Mouse (Mus musculus): ENCODE data around the gene Wdr26. TPM values are rescaled to one million over a fixed set of nuclear protein-coding genes. Genes with fewer than 3 reads are reported as not detected.

The Wdr26 gene
- polyA plus RNA-seq, 1 experiment: 19.6 TPM

GRCm38 (mm10) chr1:181211403-181211919, 340 bp downstream of the Wdr26 start:
- H3K27me3 ChIP-seq (ENCODE audit: control insufficient read depth, insufficient read depth, low read length): no peaks in the 10 kb centered on the region
- no peak for TF ChIP-seq CTCF (IDR thresholded peaks at IDR 0.05; ENCODE audit: extremely low read depth, insufficient read length, insufficient replicate concordance, low read depth, low read length)
- TF ChIP-seq POLR2A (IDR thresholded peaks at IDR 0.05; ENCODE audit: low read depth, low read length): no peak
- peaks cover 9% of the 10 kb centered on the region; the same call in 1 of the 2 replicates for H3K4me1 ChIP-seq (ENCODE audit: control insufficient read depth, insufficient read depth, insufficient read length, low read length)
- under 1% methylated on average over 44 of the region's 72 CpGs for WGBS
- no peak overlapping the region for H3K27ac ChIP-seq (ENCODE audit: insufficient read depth, low read depth, low read length)
- peak overlapping the region; percentile 100 for H3K4me3 ChIP-seq (ENCODE audit: low read depth, low read length)
- H3K36me3 ChIP-seq (ENCODE audit: control insufficient read depth, insufficient read depth, low read length): peaks cover 11% of the 10 kb centered on the region

DNA sequence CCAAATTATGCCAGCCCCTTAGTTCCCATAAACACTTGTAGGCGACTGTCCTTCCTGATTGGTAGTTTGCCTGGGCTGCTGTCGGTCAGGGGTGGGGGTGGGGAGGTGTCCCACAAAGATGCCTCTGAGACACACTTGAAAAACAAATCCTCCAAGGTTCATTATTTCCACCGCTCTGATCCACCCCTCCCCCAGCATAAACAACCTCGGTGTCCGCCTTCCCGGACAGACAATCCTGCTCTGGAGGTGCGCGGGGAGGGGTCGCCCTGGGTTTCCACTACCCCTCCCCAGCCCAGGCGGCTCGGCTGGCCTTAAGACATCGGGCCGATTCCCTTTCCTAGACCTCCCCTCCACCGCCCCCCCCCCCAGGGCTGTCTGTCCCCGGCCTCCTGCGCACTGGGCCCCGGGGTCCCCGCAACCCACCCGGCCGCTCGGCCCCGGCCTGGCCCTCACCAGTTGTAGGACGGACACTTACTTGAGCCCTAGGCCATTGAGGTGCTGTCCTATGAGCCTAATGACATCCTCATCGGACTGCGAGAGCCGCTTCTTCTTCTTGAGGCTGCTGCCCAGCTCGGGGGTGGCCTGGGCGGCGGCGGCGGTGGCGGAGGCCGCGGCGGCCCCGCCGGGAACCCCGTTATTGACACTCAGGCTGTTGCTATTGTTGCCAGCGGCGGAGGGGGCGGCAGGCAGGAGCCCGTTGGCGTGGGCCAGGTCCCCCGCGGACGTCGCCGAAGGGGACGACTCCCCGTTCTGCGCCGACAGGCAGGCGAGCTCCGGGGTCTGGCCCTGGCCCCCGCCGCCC, 999 bp downstream of the Wdr26 start:
- peaks cover 11% of the 10 kb centered on the region for H3K36me3 ChIP-seq (ENCODE audit: control insufficient read depth, insufficient read depth, low read length)
- H3K4me1 ChIP-seq (ENCODE audit: control insufficient read depth, insufficient read depth, insufficient read length, low read length): peaks cover 9% of the 10 kb centered on the region; the same call in 1 of the 2 replicates
- peak overlapping the region; percentile 68 for H3K27ac ChIP-seq (ENCODE audit: insufficient read depth, low read depth, low read length)
- no peaks in the 10 kb centered on the region for H3K27me3 ChIP-seq (ENCODE audit: control insufficient read depth, insufficient read depth, low read length)
- H3K4me3 ChIP-seq (ENCODE audit: low read depth, low read length): peak overlapping the region; percentile 100
- TF ChIP-seq POLR2A (IDR thresholded peaks at IDR 0.05; ENCODE audit: low read depth, low read length): no peak
- no peak for TF ChIP-seq CTCF (IDR thresholded peaks at IDR 0.05; ENCODE audit: extremely low read depth, insufficient read length, insufficient replicate concordance, low read depth, low read length)
- WGBS: under 1% methylated on average over 53 of the region's 56 CpGs

GRCm38 (mm10) chr1:181210147-181210546, 1.7 kb downstream of the Wdr26 start:
- peaks cover 9% of the 10 kb centered on the region; the same call in 1 of the 2 replicates for H3K4me1 ChIP-seq (ENCODE audit: control insufficient read depth, insufficient read depth, insufficient read length, low read length)
- no peaks in the 10 kb centered on the region for H3K27me3 ChIP-seq (ENCODE audit: control insufficient read depth, insufficient read depth, low read length)
- 8% methylated on average over 4 of the region's 4 CpGs for WGBS
- peak overlapping the region; percentile 45 for H3K27ac ChIP-seq (ENCODE audit: insufficient read depth, low read depth, low read length)
- H3K36me3 ChIP-seq (ENCODE audit: control insufficient read depth, insufficient read depth, low read length): peaks cover 15% of the 10 kb centered on the region
- H3K4me3 ChIP-seq (ENCODE audit: low read depth, low read length): peak overlapping the region; percentile 100
- TF ChIP-seq POLR2A (IDR thresholded peaks at IDR 0.05; ENCODE audit: low read depth, low read length): no peak

DNA sequence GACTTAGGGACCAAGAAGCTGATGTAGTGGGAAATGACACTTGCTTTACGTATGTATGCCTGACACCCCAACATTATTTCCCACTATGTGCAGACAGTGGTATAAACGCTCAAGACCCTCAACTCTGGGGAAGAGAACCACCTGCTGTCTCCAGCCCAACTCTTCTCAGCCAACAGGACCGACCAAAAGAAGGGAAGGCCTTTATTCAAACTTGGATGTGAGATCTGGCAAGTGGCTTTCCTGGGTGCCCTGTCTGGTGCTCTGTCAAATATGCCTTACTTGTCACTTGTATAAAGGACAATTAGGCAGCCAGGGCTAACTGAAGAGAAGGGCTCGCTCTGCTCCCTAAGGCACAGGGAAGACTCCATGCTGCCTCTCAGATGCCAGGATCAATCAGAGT, 12.4 kb downstream of the Wdr26 start:
- H3K27me3 ChIP-seq (ENCODE audit: control insufficient read depth, insufficient read depth, low read length): no peaks in the 10 kb centered on the region
- H3K4me3 ChIP-seq (ENCODE audit: low read depth, low read length): no peak overlapping the region
- no peaks in the 10 kb centered on the region for H3K4me1 ChIP-seq (ENCODE audit: control insufficient read depth, insufficient read depth, insufficient read length, low read length)
- WGBS: 90% methylated on average over 4 of the region's 4 CpGs
- TF ChIP-seq CTCF (IDR thresholded peaks at IDR 0.05; ENCODE audit: extremely low read depth, insufficient read length, insufficient replicate concordance, low read depth, low read length): no peak
- TF ChIP-seq POLR2A (IDR thresholded peaks at IDR 0.05; ENCODE audit: low read depth, low read length): no peak
- no peak overlapping the region for H3K27ac ChIP-seq (ENCODE audit: insufficient read depth, low read depth, low read length)
- peaks cover 53% of the 10 kb centered on the region for H3K36me3 ChIP-seq (ENCODE audit: control insufficient read depth, insufficient read depth, low read length)

GRCm38 (mm10) chr1:181188925-181189324, 22.9 kb downstream of the Wdr26 start:
- Histone ChIP-seq H3K4me3 (ENCODE audit: low read depth, low read length) (no peak overlapping the region), H3K27ac (ENCODE audit: insufficient read depth, low read depth, low read length) (no peak overlapping the region), H3K36me3 (ENCODE audit: control insufficient read depth, insufficient read depth, low read length) (peaks cover 60% of the 10 kb centered on the region), H3K4me1 (ENCODE audit: control insufficient read depth, insufficient read depth, insufficient read length, low read length) (no peaks in the 10 kb centered on the region), H3K27me3 (ENCODE audit: control insufficient read depth, insufficient read depth, low read length) (no peaks in the 10 kb centered on the region)
- 92% methylated on average over 4 of the region's 4 CpGs for WGBS
- TF ChIP-seq CTCF (IDR thresholded peaks at IDR 0.05; ENCODE audit: extremely low read depth, insufficient read length, insufficient replicate concordance, low read depth, low read length) (no peak), POLR2A (IDR thresholded peaks at IDR 0.05; ENCODE audit: low read depth, low read length) (no peak)

DNA sequence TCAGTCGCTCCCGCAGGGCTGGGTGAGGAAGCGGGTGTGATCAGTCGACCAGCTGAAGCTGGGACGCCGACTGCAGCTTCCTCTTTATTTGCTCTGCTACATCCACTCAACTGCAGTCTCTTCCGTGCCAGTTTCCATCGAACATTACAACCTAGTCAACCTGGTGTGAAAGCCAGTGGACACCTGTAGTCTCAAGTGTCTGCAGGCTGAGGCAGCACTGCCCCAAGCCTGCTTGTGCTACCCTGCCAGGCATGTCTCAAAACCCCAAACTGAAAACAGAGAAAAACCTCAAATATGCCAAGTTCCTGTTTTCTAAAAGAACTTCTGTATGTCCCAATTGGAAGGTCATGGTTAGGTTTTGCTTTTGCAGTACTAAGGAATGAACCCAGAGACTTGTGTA, 41.6 kb downstream of the Wdr26 start:
- Histone ChIP-seq H3K27me3 (ENCODE audit: control insufficient read depth, insufficient read depth, low read length) (no peaks in the 10 kb centered on the region), H3K27ac (ENCODE audit: insufficient read depth, low read depth, low read length) (no peak overlapping the region), H3K4me3 (ENCODE audit: low read depth, low read length) (0 out of 2 replicates have a peak overlapping the region, but pooled peaks have one; percentile 13), H3K36me3 (ENCODE audit: control insufficient read depth, insufficient read depth, low read length) (peaks cover 29% of the 10 kb centered on the region), H3K4me1 (ENCODE audit: control insufficient read depth, insufficient read depth, insufficient read length, low read length) (peaks cover 7% of the 10 kb centered on the region; the same call in 1 of the 2 replicates)
- no peak for TF ChIP-seq CTCF (IDR thresholded peaks at IDR 0.05; ENCODE audit: extremely low read depth, insufficient read length, insufficient replicate concordance, low read depth, low read length)
- no peak for TF ChIP-seq POLR2A (IDR thresholded peaks at IDR 0.05; ENCODE audit: low read depth, low read length)
- 51% methylated on average over 8 of the region's 8 CpGs for WGBS

GRCm38 (mm10) chr1:181168377-181168776, 43.4 kb downstream of the Wdr26 start:
- WGBS: 71% methylated on average over 3 of the region's 3 CpGs
- Histone ChIP-seq H3K27ac (ENCODE audit: insufficient read depth, low read depth, low read length) (no peak overlapping the region), H3K27me3 (ENCODE audit: control insufficient read depth, insufficient read depth, low read length) (no peaks in the 10 kb centered on the region), H3K4me3 (ENCODE audit: low read depth, low read length) (no peak overlapping the region), H3K4me1 (ENCODE audit: control insufficient read depth, insufficient read depth, insufficient read length, low read length) (peaks cover 7% of the 10 kb centered on the region; the same call in 1 of the 2 replicates), H3K36me3 (ENCODE audit: control insufficient read depth, insufficient read depth, low read length) (peaks cover 41% of the 10 kb centered on the region)
- TF ChIP-seq POLR2A (IDR thresholded peaks at IDR 0.05; ENCODE audit: low read depth, low read length) (no peak), CTCF (IDR thresholded peaks at IDR 0.05; ENCODE audit: extremely low read depth, insufficient read length, insufficient replicate concordance, low read depth, low read length) (no peak)
